Mouse (Mus musculus) intestine, embryonic 15.5 days (tissue): Measurements from ENCODE around the gene Tuba4a. TPM values are rescaled to one million over a fixed set of nuclear protein-coding genes. Genes with fewer than 3 reads are reported as not detected.
"Not testable (repeated sequence)": the region's sequence is repeated elsewhere in the genome, so short reads cannot be mapped to it uniquely, and the experiment has no call there.

Experiments used
- ATAC-seq: fragments of 200-750 bp; cut with Nextera tagmentation; 2 replicates; pipeline ENCODE4 v1.8.0; 2017; ENCODE audit warnings: moderate TSS enrichment, moderate library complexity
- H3K27ac ChIP-seq: fragments of 300-500 bp; sonication (generic); 2 replicates; pipeline ENCODE4 v1.5.1; 2015; ENCODE audit warnings: mild to moderate bottlenecking, inconsistent platforms
- H3K27me3 ChIP-seq: fragments of 300-500 bp; sonication (generic); replicated peaks from 2 replicates; pipeline ENCODE4 v1.6.1; 2015; ENCODE audit warnings: inconsistent platforms
- H3K36me3 ChIP-seq: fragments of 300-500 bp; sonication (generic); 2 replicates; pipeline ENCODE4 v1.6.1; 2015; ENCODE audit warnings: inconsistent platforms
- H3K4me1 ChIP-seq: fragments of 300-500 bp; sonication (generic); replicated peaks from 2 replicates; pipeline ENCODE4 v1.6.1; 2015; ENCODE audit warnings: inconsistent platforms
- H3K4me2 ChIP-seq: fragments of 300-500 bp; sonication (generic); replicated peaks from 2 replicates; pipeline ENCODE4 v1.6.1; 2015; ENCODE audit warnings: mild to moderate bottlenecking, inconsistent platforms
- H3K4me3 ChIP-seq: fragments of 300-500 bp; sonication (generic); replicated peaks from 2 replicates; pipeline ENCODE4 v1.5.1; 2015; ENCODE audit warnings: inconsistent platforms
- H3K9ac ChIP-seq: fragments of 300-500 bp; sonication (generic); 2 replicates; pipeline ENCODE4 v1.6.1; 2015; ENCODE audit warnings: inconsistent platforms
- H3K9me3 ChIP-seq: fragments of 300-500 bp; sonication (generic); 2 replicates; pipeline ENCODE4 v1.6.1; 2016; ENCODE audit warnings: inconsistent platforms
- WGBS: fragments of 180-500 bp; shearing (Covaris S2); methylation state at CpG from one replicate; pipeline ENCODE4 v1.1.7; 2015; 5-methylcytosine and 5-hydroxymethylcytosine counted together
- polyA plus RNA-seq: library from polyadenylated mRNA; unstranded; fragments of >200 nt; fragmentation: Nextera tagmentation; extraction: Ambion mirVana; gene quantifications from 2 replicates; pipeline ENCODE4 v1.2.1, GENCODE M21; 2015

Gene Tuba4a
- polyA plus RNA-seq, 1 experiment from 2014 or later: 122 TPM

- H3K4me3 ChIP-seq: no peak overlapping the region
- H3K4me2 ChIP-seq: no peak overlapping the region
- WGBS: 71% methylated on average over 3 of the region's 3 CpGs
- H3K4me1 ChIP-seq: peaks cover 13% of the 10 kb centered on the region
- peaks cover 4% of the 10 kb centered on the region; the same call in 1 of the 2 replicates for H3K27me3 ChIP-seq
- no peak for ATAC-seq
- no peak overlapping the region for H3K9ac ChIP-seq
- no peaks in the 10 kb centered on the region for H3K9me3 ChIP-seq
- H3K27ac ChIP-seq: no peak overlapping the region
- H3K36me3 ChIP-seq: no peaks in the 10 kb centered on the region
These were observed 30.8 kb upstream of the Tuba4a start for GRCm38 (mm10) chr1:75250498-75250897.

GRCm38 (mm10) chr1:75248041-75248772 lies 28.5 kb upstream of the Tuba4a start:
- Histone ChIP-seq H3K9ac (no peak overlapping the region), H3K4me2 (no peak overlapping the region)

GRCm38 (mm10) chr1:75247071-75247930 lies 27.6 kb upstream of the Tuba4a start:
- 78% methylated on average over 16 of the region's 16 CpGs for WGBS
- H3K9ac ChIP-seq: no peak overlapping the region

More at GRCm38 (mm10) chr1:75248041-75248772, 28.5 kb upstream of the Tuba4a start:
- H3K4me1 ChIP-seq: peaks cover 13% of the 10 kb centered on the region
- H3K9me3 ChIP-seq: no peaks in the 10 kb centered on the region
- ATAC-seq: 0 out of 2 replicates have a peak, but pooled peaks have one; percentile 21
- H3K36me3 ChIP-seq: no peaks in the 10 kb centered on the region
- peaks cover 4% of the 10 kb centered on the region; the same call in 1 of the 2 replicates for H3K27me3 ChIP-seq
- H3K27ac ChIP-seq: no peak overlapping the region
- WGBS: 32% methylated on average over 9 of the region's 9 CpGs
- H3K4me3 ChIP-seq: no peak overlapping the region

GRCm38 (mm10) chr1:75244836-75245235 lies 25.2 kb upstream of the Tuba4a start:
- Histone ChIP-seq H3K36me3 (no peaks in the 10 kb centered on the region), H3K4me1 (peaks cover 9% of the 10 kb centered on the region), H3K4me3 (no peak overlapping the region), H3K27ac (no peak overlapping the region), H3K4me2 (no peak overlapping the region), H3K27me3 (no peaks in the 10 kb centered on the region), H3K9me3 (no peaks in the 10 kb centered on the region), H3K9ac (no peak overlapping the region)
- 24% methylated on average over 4 of the region's 4 CpGs for WGBS
- peak; percentile 67 for ATAC-seq

More at GRCm38 (mm10) chr1:75247071-75247930, 27.6 kb upstream of the Tuba4a start:
- no peak overlapping the region for H3K27ac ChIP-seq
- no peak overlapping the region for H3K4me2 ChIP-seq
- no peaks in the 10 kb centered on the region for H3K36me3 ChIP-seq
- H3K4me1 ChIP-seq: peaks cover 13% of the 10 kb centered on the region
- H3K4me3 ChIP-seq: no peak overlapping the region
- peaks cover 2% of the 10 kb centered on the region; the same call in 1 of the 2 replicates for H3K27me3 ChIP-seq
- ATAC-seq: no peak
- H3K9me3 ChIP-seq: no peaks in the 10 kb centered on the region

- Histone ChIP-seq H3K4me2 (no peak overlapping the region), H3K4me1 (peaks cover 9% of the 10 kb centered on the region), H3K9ac (no peak overlapping the region), H3K27me3 (no peaks in the 10 kb centered on the region), H3K27ac (no peak overlapping the region), H3K4me3 (no peak overlapping the region), H3K9me3 (no peaks in the 10 kb centered on the region), H3K36me3 (no peaks in the 10 kb centered on the region)
- ATAC-seq: peak; percentile 15; the same call in 1 of the 2 replicates
- WGBS: 88% methylated on average over 12 of the region's 12 CpGs
These were observed 24.6 kb upstream of the Tuba4a start for GRCm38 (mm10) chr1:75244175-75244826.

- no peaks in the 10 kb centered on the region for H3K27me3 ChIP-seq
- no peak overlapping the region for H3K4me3 ChIP-seq
- no peak overlapping the region for H3K9ac ChIP-seq
- no peak for ATAC-seq
- 91% methylated on average over 14 of the region's 14 CpGs for WGBS
- no peak overlapping the region for H3K4me2 ChIP-seq
- H3K27ac ChIP-seq: no peak overlapping the region
- H3K4me1 ChIP-seq: peaks cover 7% of the 10 kb centered on the region
- H3K36me3 ChIP-seq: no peaks in the 10 kb centered on the region
- H3K9me3 ChIP-seq: no peaks in the 10 kb centered on the region
These were observed 23.7 kb upstream of the Tuba4a start for GRCm38 (mm10) chr1:75243411-75243810.

- no peak overlapping the region for H3K27ac ChIP-seq
- H3K9me3 ChIP-seq: no peaks in the 10 kb centered on the region
- no peak overlapping the region for H3K4me2 ChIP-seq
- H3K9ac ChIP-seq: no peak overlapping the region
- no peak overlapping the region for H3K4me3 ChIP-seq
- H3K27me3 ChIP-seq: no peaks in the 10 kb centered on the region
- H3K4me1 ChIP-seq: peaks cover 7% of the 10 kb centered on the region; the same call in 1 of the 2 replicates
- no peak for ATAC-seq
- WGBS: 85% methylated on average over 10 of the region's 10 CpGs
- H3K36me3 ChIP-seq: no peaks in the 10 kb centered on the region
These were observed 19.9 kb upstream of the Tuba4a start for GRCm38 (mm10) chr1:75239591-75239990.

GRCm38 (mm10) chr1:75236117-75237050 lies 16.7 kb upstream of the Tuba4a start, which contains the start of gene Dnajb2:
Gene Dnajb2 (plus strand): TSS chr1:75236406.
- Histone ChIP-seq H3K36me3 (no peaks in the 10 kb centered on the region), H3K4me1 (peaks cover 9% of the 10 kb centered on the region; the same call in 1 of the 2 replicates), H3K27ac (peak within 1 kb of the TSS; percentile 83), H3K4me3 (peak within 1 kb of the TSS; percentile 75), H3K4me2 (peak within 1 kb of the TSS; percentile 94), H3K27me3 (no peaks in the 10 kb centered on the region), H3K9ac (peak within 1 kb of the TSS; percentile 80), H3K9me3 (no peaks in the 10 kb centered on the region)
- ATAC-seq: peak; percentile 97
- under 1% methylated on average over 64 of the region's 64 CpGs for WGBS

- no peak overlapping the region for H3K4me2 ChIP-seq
- WGBS: 1% methylated on average over 8 of the region's 8 CpGs
These were observed 14.9 kb upstream of the Tuba4a start for GRCm38 (mm10) chr1:75234606-75235005.

GRCm38 (mm10) chr1:75232489-75232888 lies 12.8 kb upstream of the Tuba4a start:
- H3K27me3 ChIP-seq: not testable (repeated sequence)
- WGBS: 73% methylated on average over 4 of the region's 4 CpGs

More at GRCm38 (mm10) chr1:75234606-75235005, 14.9 kb upstream of the Tuba4a start:
- Histone ChIP-seq H3K36me3 (no peaks in the 10 kb centered on the region), H3K9ac (no peak overlapping the region), H3K27ac (no peak overlapping the region), H3K9me3 (no peaks in the 10 kb centered on the region), H3K4me1 (peaks cover 9% of the 10 kb centered on the region; the same call in 1 of the 2 replicates), H3K27me3 (no peaks in the 10 kb centered on the region), H3K4me3 (no peak overlapping the region)
- peak; percentile 40; the same call in 1 of the 2 replicates for ATAC-seq

GRCm38 (mm10) chr1:75231664-75232152 lies 12.0 kb upstream of the Tuba4a start, which contains the start of gene A630095N17Rik:
Gene A630095N17Rik (minus strand): TSS chr1:75232102.
- WGBS: 66% methylated on average over 5 of the region's 5 CpGs
- Histone ChIP-seq H3K4me2 (no peak within 1 kb of the TSS), H3K9me3 (no peaks in the 10 kb centered on the region), H3K9ac (no peak within 1 kb of the TSS), H3K4me1 (0 out of 2 replicates have a peak, but pooled peaks cover 2% of the 10 kb centered on the region), H3K4me3 (no peak within 1 kb of the TSS), H3K27me3 (no peaks in the 10 kb centered on the region), H3K36me3 (no peaks in the 10 kb centered on the region), H3K27ac (no peak within 1 kb of the TSS)
- no peak for ATAC-seq

More at GRCm38 (mm10) chr1:75232489-75232888, 12.8 kb upstream of the Tuba4a start:
- H3K36me3 ChIP-seq, ATAC-seq, H3K4me2 ChIP-seq, H3K27ac ChIP-seq, H3K4me1 ChIP-seq, H3K9ac ChIP-seq, H3K9me3 ChIP-seq, H3K4me3 ChIP-seq: not testable (repeated sequence)
